Mouse (Mus musculus): ENCODE measurements around the gene Nubp1. TPM values are rescaled to one million over a fixed set of nuclear protein-coding genes. Genes with fewer than 3 reads are reported as not detected.

Gene Nubp1
- total and polyA plus RNA-seq, 3 experiments, result 57.7 to 75.0 TPM; not detected in 1

- Histone ChIP-seq H3K4me1 (ENCODE audit: control insufficient read depth in 1 of 2, insufficient read depth in 2 of 2, low read length in 2 of 2) (no peaks in the 10 kb centered on the region), H3K27ac (ENCODE audit: control insufficient read depth, low read depth, low read length) (no peak overlapping the region), H3K36me3 (ENCODE audit: control insufficient read depth in 1 of 2, insufficient read depth in 2 of 2, low read length in 2 of 2) (no peaks in the 10 kb centered on the region; a peak in 1 of 4 replicates), H3K4me3 (ENCODE audit: control insufficient read depth in 1 of 2, insufficient read depth in 1 of 2, low read depth in 2 of 2, low read length in 2 of 2) (no peak overlapping the region), H3K9me3 (replicated peaks; ENCODE audit: insufficient read depth, low read length) (no peaks in the 10 kb centered on the region), H3K27me3 (ENCODE audit: control insufficient read depth in 1 of 2, insufficient read depth in 2 of 2, low read length in 2 of 2) (no peaks in the 10 kb centered on the region), H3K9ac (ENCODE audit: control insufficient read depth, low read depth, low read length, poor library complexity, severe bottlenecking) (no peak overlapping the region), H3K79me2 (ENCODE audit: control insufficient read depth, insufficient read depth, low read length, poor library complexity) (no peaks in the 10 kb centered on the region)
- TF ChIP-seq MAZ (IDR thresholded peaks at IDR 0.05; ENCODE audit: low read depth, low read length) (no peak), BHLHE40 (IDR thresholded peaks at IDR 0.05; ENCODE audit: borderline replicate concordance, low read depth, low read length) (no peak), SMC3 (IDR thresholded peaks at IDR 0.05; ENCODE audit: low read depth, low read length) (no peak), POLR2AphosphoS5 (IDR thresholded peaks at IDR 0.05; ENCODE audit: borderline replicate concordance, low read depth, low read length) (no peak), JUND (IDR thresholded peaks at IDR 0.05; ENCODE audit: low read depth, low read length) (no peak), ZC3H11A (IDR thresholded peaks at IDR 0.05; ENCODE audit: low read depth, low read length) (no peak)
- no peak for DNase-seq (ENCODE audit: low read depth, low spot score)
These were observed 8.8 kb downstream of the Nubp1 start for GRCm38 (mm10) chr16:10420447-10421054.

GRCm38 (mm10) chr16:10431911-10432310, 20.2 kb downstream of the Nubp1 start:
- H3K79me2 ChIP-seq (ENCODE audit: control insufficient read depth, insufficient read depth, low read length, poor library complexity), result no peaks in the 10 kb centered on the region
- TF ChIP-seq ETS1 (IDR thresholded peaks at IDR 0.05; ENCODE audit: low read depth, low read length) (no peak), CHD2 (IDR thresholded peaks at IDR 0.05; ENCODE audit: low read length) (no peak), MYC (IDR thresholded peaks at IDR 0.05; ENCODE audit: low read depth, low read length) (no peak), TBP (IDR thresholded peaks at IDR 0.05; ENCODE audit: low read depth, low read length) (no peak), MXI1 (IDR thresholded peaks at IDR 0.05; ENCODE audit: low read depth, low read length) (no peak), USF1 (IDR thresholded peaks at IDR 0.05; ENCODE audit: low read depth, low read length) (no peak), KAT2A (conservative IDR thresholded peaks at IDR 0.05; ENCODE audit: low read depth, low read length) (no peak), JUND (IDR thresholded peaks at IDR 0.05; ENCODE audit: low read depth, low read length) (no peak), MAZ (IDR thresholded peaks at IDR 0.05; ENCODE audit: low read depth, low read length) (no peak), SIN3A (IDR thresholded peaks at IDR 0.05; ENCODE audit: low read length) (no peak)
- DNase-seq (ENCODE audit: low read depth, low spot score), result no peak
- no peak overlapping the region for H3K27ac ChIP-seq (ENCODE audit: control insufficient read depth, low read depth, low read length)
- no peak overlapping the region for H3K4me3 ChIP-seq (ENCODE audit: control insufficient read depth in 1 of 2, insufficient read depth in 1 of 2, low read depth in 2 of 2, low read length in 2 of 2)
- no peaks in the 10 kb centered on the region for H3K4me1 ChIP-seq (ENCODE audit: control insufficient read depth in 1 of 2, insufficient read depth in 2 of 2, low read length in 2 of 2)
- no peaks in the 10 kb centered on the region for H3K9me3 ChIP-seq (replicated peaks; ENCODE audit: insufficient read depth, low read length)
- H3K9ac ChIP-seq (ENCODE audit: control insufficient read depth, low read depth, low read length, poor library complexity, severe bottlenecking), result no peak overlapping the region
- no peaks in the 10 kb centered on the region; a peak in 2 of 4 replicates for H3K27me3 ChIP-seq (ENCODE audit: control insufficient read depth in 1 of 2, insufficient read depth in 2 of 2, low read length in 2 of 2)
- H3K36me3 ChIP-seq (ENCODE audit: control insufficient read depth in 1 of 2, insufficient read depth in 2 of 2, low read length in 2 of 2), result no peaks in the 10 kb centered on the region

- no peak for TF ChIP-seq CHD2 (IDR thresholded peaks at IDR 0.05; ENCODE audit: low read length)
- no peak for TF ChIP-seq SMC3 (IDR thresholded peaks at IDR 0.05; ENCODE audit: low read depth, low read length)
- TF ChIP-seq ZC3H11A (IDR thresholded peaks at IDR 0.05; ENCODE audit: low read depth, low read length), result no peak
- TF ChIP-seq E2F4 (IDR thresholded peaks at IDR 0.05; ENCODE audit: borderline replicate concordance, low read depth, low read length), result no peak
- no peak for TF ChIP-seq ELF1 (IDR thresholded peaks at IDR 0.05; ENCODE audit: low read depth, low read length)
- TF ChIP-seq CHD1 (IDR thresholded peaks at IDR 0.05; ENCODE audit: low read depth, low read length), result no peak
- no peak for TF ChIP-seq UBTF (IDR thresholded peaks at IDR 0.05; ENCODE audit: borderline replicate concordance, insufficient read depth, low read depth, low read length)
- TF ChIP-seq KAT2A (conservative IDR thresholded peaks at IDR 0.05; ENCODE audit: low read depth, low read length), result no peak
- no peak for TF ChIP-seq MEF2A (IDR thresholded peaks at IDR 0.05; ENCODE audit: extremely low read depth, insufficient replicate concordance, low read depth, low read length, poor library complexity, severe bottlenecking)
- no peak for TF ChIP-seq ZMIZ1 (IDR thresholded peaks at IDR 0.05; ENCODE audit: low read depth, low read length)
- H3K27me3 ChIP-seq (ENCODE audit: control insufficient read depth in 1 of 2, insufficient read depth in 2 of 2, low read length in 2 of 2), result no peaks in the 10 kb centered on the region; a peak in 2 of 4 replicates
- H3K9me3 ChIP-seq (replicated peaks; ENCODE audit: insufficient read depth, low read length), result no peaks in the 10 kb centered on the region
- H3K79me2 ChIP-seq (ENCODE audit: control insufficient read depth, insufficient read depth, low read length, poor library complexity), result no peaks in the 10 kb centered on the region
- no peaks in the 10 kb centered on the region for H3K36me3 ChIP-seq (ENCODE audit: control insufficient read depth in 1 of 2, insufficient read depth in 2 of 2, low read length in 2 of 2)
- DNase-seq (ENCODE audit: low read depth, low spot score), result no peak
- no peak overlapping the region for H3K9ac ChIP-seq (ENCODE audit: control insufficient read depth, low read depth, low read length, poor library complexity, severe bottlenecking)
- no peak overlapping the region for H3K27ac ChIP-seq (ENCODE audit: control insufficient read depth, low read depth, low read length)
- no peak overlapping the region for H3K4me3 ChIP-seq (ENCODE audit: control insufficient read depth in 1 of 2, insufficient read depth in 1 of 2, low read depth in 2 of 2, low read length in 2 of 2)
- H3K4me1 ChIP-seq (ENCODE audit: control insufficient read depth in 1 of 2, insufficient read depth in 2 of 2, low read length in 2 of 2), result no peaks in the 10 kb centered on the region
These were observed 20.6 kb downstream of the Nubp1 start for GRCm38 (mm10) chr16:10432387-10432786.

Data from MEL (cell line).